Mouse (Mus musculus) liver, adult 2 months (tissue): ENCODE data around the gene Selenok. TPM values are rescaled to one million over a fixed set of nuclear protein-coding genes. Genes with fewer than 3 reads are reported as not detected.

Experiments used
- DNase-seq: peaks from one replicate; pipeline ENCODE4 v3.0.0-alpha.2; 2011; ENCODE audit warnings: low read depth, low spot score; ENCODE audit errors: extremely low read depth
- H3K27ac ChIP-seq: fragments of 200-500 bp; replicated peaks from 2 replicates; pipeline ENCODE4 v1.5.1; 2012; ENCODE audit warnings: low read depth, mild to moderate bottlenecking, control low read depth, inconsistent platforms, low read length; ENCODE audit not compliant: insufficient read depth
- H3K27me3 ChIP-seq: fragments of 200-500 bp; 2 replicates; pipeline ENCODE4 v1.6.1; 2012; ENCODE audit warnings: mild to moderate bottlenecking, moderate library complexity, low read length, inconsistent platforms; ENCODE audit not compliant: control insufficient read depth, insufficient read depth
- H3K36me3 ChIP-seq: fragments of 200-500 bp; 2 replicates; pipeline ENCODE4 v1.6.1; 2012; ENCODE audit warnings: low read length, inconsistent platforms; ENCODE audit not compliant: control insufficient read depth, insufficient read depth
- H3K4me1 ChIP-seq: fragments of 200-500 bp; 2 replicates; pipeline ENCODE4 v1.6.1; 2011; ENCODE audit warnings: low read length; ENCODE audit not compliant: control insufficient read depth, insufficient read depth
- H3K4me3 ChIP-seq: fragments of 200-500 bp; 2 replicates; pipeline ENCODE4 v1.5.1; 2011; ENCODE audit warnings: low read depth, mild to moderate bottlenecking, control low read depth, low read length, moderate library complexity; ENCODE audit not compliant: insufficient read depth
- H3K79me2 ChIP-seq: fragments of 200-500 bp; 2 replicates; pipeline ENCODE4 v1.6.1; 2012; ENCODE audit warnings: inconsistent platforms, mild to moderate bottlenecking, low read length, moderate library complexity; ENCODE audit not compliant: control insufficient read depth, insufficient read depth
- H3K9ac ChIP-seq: fragments of 200-500 bp; 2 replicates; pipeline ENCODE4 v1.6.1; 2012; ENCODE audit warnings: low read depth, mild to moderate bottlenecking, control low read depth, inconsistent platforms, low read length
- CTCF ChIP-seq: fragments of 200-500 bp; IDR thresholded peaks from 2 replicates; pipeline ENCODE4 v1.5.1; 2011; ENCODE audit warnings: low read depth, low read length, control low read depth
- POLR2A ChIP-seq: fragments of 200-500 bp; IDR thresholded peaks from 2 replicates; pipeline ENCODE4 v1.6.1; 2011; ENCODE audit warnings: low read length, control low read depth; ENCODE audit not compliant: insufficient read depth; ENCODE audit errors: extremely low read depth
- WGBS: fragments of 180-500 bp; shearing (Covaris S2); methylation state at CpG from one replicate; pipeline ENCODE4 v1.1.7; 2018; 5-methylcytosine and 5-hydroxymethylcytosine counted together
- polyA plus RNA-seq: library from polyadenylated mRNA; depleted of rRNA; stranded (reverse); fragments of >200 nt; gene quantifications from 2 replicates; pipeline ENCODE4 v1.2.3, GENCODE M21; 2012
- total RNA-seq: library from RNA; depleted of rRNA; stranded (reverse); fragments of >200 nt; gene quantifications from 2 replicates; pipeline ENCODE4 v1.2.3, GENCODE M21; 2014

The Selenok gene
- total and polyA plus RNA-seq, 2 experiments = 35.8 to 106 TPM

GRCm38 (mm10) chr14:29971446-29971845, 3.3 kb downstream of the Selenok start:
- Histone ChIP-seq H3K27ac (no peak overlapping the region), H3K27me3 (no peaks in the 10 kb centered on the region), H3K36me3 (peaks cover 38% of the 10 kb centered on the region), H3K79me2 (peaks cover 9% of the 10 kb centered on the region; the same call in 1 of the 2 replicates), H3K4me3 (no peak overlapping the region), H3K4me1 (peaks cover 18% of the 10 kb centered on the region), H3K9ac (no peak overlapping the region)
- WGBS = 91% methylated on average over 7 of the region's 7 CpGs
- TF ChIP-seq POLR2A (no peak), CTCF (no peak)
- DNase-seq = no peak

- 55% methylated on average over 5 of the region's 5 CpGs for WGBS
- no peak for TF ChIP-seq CTCF
- TF ChIP-seq POLR2A = no peak
These were observed 3.9 kb downstream of the Selenok start for GRCm38 (mm10) chr14:29971993-29972392.

GRCm38 (mm10) chr14:29976927-29977326, 8.8 kb downstream of the Selenok start:
- Histone ChIP-seq H3K27me3 (no peaks in the 10 kb centered on the region), H3K9ac (no peak overlapping the region), H3K27ac (peak overlapping the region; percentile 78), H3K4me3 (no peak overlapping the region), H3K79me2 (peaks cover 7% of the 10 kb centered on the region; the same call in 1 of the 2 replicates), H3K36me3 (peaks cover 27% of the 10 kb centered on the region), H3K4me1 (peaks cover 18% of the 10 kb centered on the region)
- TF ChIP-seq CTCF (no peak), POLR2A (no peak)
- 28% methylated on average over 6 of the region's 6 CpGs for WGBS
- peak; percentile 89 for DNase-seq

More at GRCm38 (mm10) chr14:29971993-29972392, 3.9 kb downstream of the Selenok start:
- no peak overlapping the region for H3K4me3 ChIP-seq
- no peak overlapping the region for H3K27ac ChIP-seq
- H3K36me3 ChIP-seq = peaks cover 38% of the 10 kb centered on the region
- H3K4me1 ChIP-seq = peaks cover 22% of the 10 kb centered on the region
- no peaks in the 10 kb centered on the region for H3K27me3 ChIP-seq
- no peak overlapping the region for H3K9ac ChIP-seq
- no peak for DNase-seq
- H3K79me2 ChIP-seq = peaks cover 9% of the 10 kb centered on the region; the same call in 1 of the 2 replicates

GRCm38 (mm10) chr14:29978254-29979204, 10.4 kb downstream of the Selenok start, which contains the start of gene Actr8:
Actr8 (plus strand) TSS chr14:29978337.
- Histone ChIP-seq H3K4me1 (peaks cover 16% of the 10 kb centered on the region), H3K27me3 (no peaks in the 10 kb centered on the region), H3K79me2 (peaks cover 7% of the 10 kb centered on the region; the same call in 1 of the 2 replicates), H3K9ac (peak within 1 kb of the TSS; percentile 98), H3K27ac (peak within 1 kb of the TSS; percentile 96), H3K36me3 (peaks cover 18% of the 10 kb centered on the region), H3K4me3 (peak within 1 kb of the TSS; percentile 89)
- no peak for TF ChIP-seq CTCF
- peak; percentile 68; the same call in 1 of the 2 replicates for TF ChIP-seq POLR2A
- under 1% methylated on average over 44 of the region's 44 CpGs for WGBS
- DNase-seq = peak; percentile 82

- Histone ChIP-seq H3K27me3 (no peaks in the 10 kb centered on the region), H3K4me3 (no peak overlapping the region), H3K4me1 (peaks cover 16% of the 10 kb centered on the region), H3K27ac (no peak overlapping the region), H3K36me3 (peaks cover 34% of the 10 kb centered on the region), H3K9ac (no peak overlapping the region), H3K79me2 (peaks cover 9% of the 10 kb centered on the region; the same call in 1 of the 2 replicates)
- DNase-seq = peak; percentile 48
- TF ChIP-seq POLR2A (no peak), CTCF (peak; percentile 35; the same call in 1 of the 2 replicates)
- 92% methylated on average over 10 of the region's 10 CpGs for WGBS
These were observed 12.5 kb downstream of the Selenok start for GRCm38 (mm10) chr14:29980447-29981205.
